Comparison of ENCODE assay signal across 14 mouse cellular contexts in genomic region chr17:16621931-16622556, GRCm38 (mm10).
"Had no signal": no experiment of that assay in that cellular context is flagged by ENCODE, and none has a peak within 500 bp of the region (broad histone marks: within the 10 kb centered on the region; RNA-seq: fewer than 3 reads in every experiment).

No protein-coding gene starts in this region.

- H3K4me3 ChIP-seq: limb, embryonic 12.5 days; liver, embryonic 13.5 days; megakaryocyte, embryonic 14.5 days; midbrain, embryonic 12.5 days; neural tube, embryonic 13.5 days had no signal

- H3K4me2 ChIP-seq: limb, embryonic 12.5 days; liver, embryonic 13.5 days; midbrain, embryonic 12.5 days; neural tube, embryonic 13.5 days had no signal

- H3K4me1 ChIP-seq: limb, embryonic 12.5 days; liver, embryonic 13.5 days; megakaryocyte, embryonic 14.5 days; midbrain, embryonic 12.5 days; neural tube, embryonic 13.5 days had no signal

- H3K9me3 ChIP-seq: limb, embryonic 12.5 days; liver, embryonic 13.5 days; midbrain, embryonic 12.5 days; neural tube, embryonic 13.5 days had no signal

- H3K27ac ChIP-seq: limb, embryonic 12.5 days; liver, embryonic 13.5 days; macrophage; midbrain, embryonic 12.5 days; neural tube, embryonic 13.5 days had no signal

- H3K9ac ChIP-seq: limb, embryonic 12.5 days; liver, embryonic 13.5 days; liver, postnatal 0 days; midbrain, embryonic 12.5 days; neural tube, embryonic 13.5 days had no signal

- H3K27me3 ChIP-seq: limb, embryonic 12.5 days; liver, embryonic 13.5 days; megakaryocyte, embryonic 14.5 days; midbrain, embryonic 12.5 days; neural tube, embryonic 13.5 days had no signal

- H3K36me3 ChIP-seq: limb, embryonic 12.5 days; liver, embryonic 13.5 days; midbrain, embryonic 12.5 days; neural tube, embryonic 13.5 days had no signal

- ATAC-seq: intestine, embryonic 16.5 days; liver, postnatal 0 days; midbrain, embryonic 16.5 days had no signal

- DNase-seq: kidney, adult 2 months; liver; liver, embryonic 13.5 days; liver, postnatal 0 days; retina, postnatal 1 day; right cerebral cortex, postnatal 14 days; thymus, postnatal 36 days had no signal
